Mouse (Mus musculus): Measurements from ENCODE around the gene Asns. TPM values are rescaled to one million over a fixed set of nuclear protein-coding genes. Genes with fewer than 3 reads are reported as not detected.
A peak's percentile ranks its signal among the peaks of the same experiment; 100 is the strongest.

Asns gene
- polyA plus RNA-seq (2017; shearing (Covaris generic)), result 10 to 100 TPM; 20.9 to 34.7 (median 33.6) TPM

DNA sequence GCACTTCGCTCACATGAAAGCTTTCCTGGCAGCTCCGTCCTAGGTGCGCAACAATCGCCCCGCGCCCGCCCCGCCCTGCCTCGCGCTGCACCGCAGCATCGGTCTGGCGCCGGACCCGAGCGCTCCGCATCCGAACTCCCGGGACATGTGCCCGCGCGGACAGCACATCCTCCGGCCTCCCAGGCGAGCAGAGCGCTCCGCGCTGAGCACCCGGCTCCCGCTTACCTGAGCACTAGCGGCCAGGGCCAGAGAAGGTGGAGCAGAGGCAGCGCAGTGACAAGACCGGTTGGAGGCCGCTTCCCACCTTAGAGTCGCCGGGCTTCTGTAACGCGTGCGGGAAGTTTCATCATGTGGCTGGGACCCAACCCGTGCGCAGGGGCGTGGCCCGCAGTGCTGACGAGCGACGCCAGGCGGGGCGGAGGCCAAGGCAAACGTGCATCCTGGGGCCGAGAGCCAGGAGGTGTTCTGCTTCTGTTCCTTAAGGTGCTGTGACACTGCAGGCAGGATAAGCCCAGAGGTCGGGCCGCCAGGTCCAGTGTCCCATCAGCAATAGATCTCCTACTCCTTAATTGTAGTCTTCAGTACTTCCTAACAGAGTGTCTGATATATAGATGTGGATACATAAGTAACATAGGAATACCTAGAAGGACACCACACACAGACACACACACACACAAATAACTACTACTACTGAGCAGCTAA lies at the start of gene Asns:
TSS of gene Asns (minus strand) at position 371 of the 702 bp plus-strand sequence.
- ATAC-seq, result peak; percentile 93

DNA sequence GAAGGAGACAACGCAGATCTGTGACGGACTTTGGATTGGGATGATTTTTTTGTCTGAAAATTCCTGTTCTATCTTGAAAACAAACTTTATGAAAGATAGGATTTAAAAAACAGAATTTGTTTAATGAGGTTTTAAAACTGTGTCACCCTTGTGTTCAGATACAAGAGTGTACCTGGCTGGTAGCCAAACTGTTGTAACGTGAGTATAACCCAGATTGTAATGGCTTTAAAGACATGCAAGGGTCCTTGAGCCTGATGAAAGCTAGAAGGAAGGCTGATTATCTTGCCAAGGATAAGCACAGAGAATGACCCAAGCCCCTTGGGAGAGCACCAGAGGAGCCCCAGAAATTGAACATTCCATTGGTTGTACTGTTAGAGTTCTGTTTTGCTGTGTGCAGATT lies 48.7 kb upstream of the Asns start:
- ATAC-seq, result no peak

DNA sequence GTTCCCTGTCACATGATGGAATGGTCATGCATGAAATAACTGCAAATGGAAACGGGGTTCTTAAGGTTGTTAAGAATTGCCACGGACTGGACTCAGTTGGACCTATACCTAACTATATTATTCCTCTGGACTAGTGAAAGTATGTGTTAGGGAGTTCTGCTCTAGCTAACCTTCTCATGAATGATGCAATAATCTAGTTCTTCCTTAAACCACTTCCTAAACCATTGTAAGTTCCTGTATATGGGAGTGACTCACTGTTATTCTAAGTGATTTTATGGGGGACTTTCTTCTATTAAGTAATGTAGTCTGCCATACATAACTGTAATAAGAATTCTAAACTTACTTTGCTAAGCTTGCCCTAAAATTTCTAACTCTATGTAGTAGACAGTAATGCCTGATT lies 44.8 kb upstream of the Asns start:
- no peak for ATAC-seq

DNA sequence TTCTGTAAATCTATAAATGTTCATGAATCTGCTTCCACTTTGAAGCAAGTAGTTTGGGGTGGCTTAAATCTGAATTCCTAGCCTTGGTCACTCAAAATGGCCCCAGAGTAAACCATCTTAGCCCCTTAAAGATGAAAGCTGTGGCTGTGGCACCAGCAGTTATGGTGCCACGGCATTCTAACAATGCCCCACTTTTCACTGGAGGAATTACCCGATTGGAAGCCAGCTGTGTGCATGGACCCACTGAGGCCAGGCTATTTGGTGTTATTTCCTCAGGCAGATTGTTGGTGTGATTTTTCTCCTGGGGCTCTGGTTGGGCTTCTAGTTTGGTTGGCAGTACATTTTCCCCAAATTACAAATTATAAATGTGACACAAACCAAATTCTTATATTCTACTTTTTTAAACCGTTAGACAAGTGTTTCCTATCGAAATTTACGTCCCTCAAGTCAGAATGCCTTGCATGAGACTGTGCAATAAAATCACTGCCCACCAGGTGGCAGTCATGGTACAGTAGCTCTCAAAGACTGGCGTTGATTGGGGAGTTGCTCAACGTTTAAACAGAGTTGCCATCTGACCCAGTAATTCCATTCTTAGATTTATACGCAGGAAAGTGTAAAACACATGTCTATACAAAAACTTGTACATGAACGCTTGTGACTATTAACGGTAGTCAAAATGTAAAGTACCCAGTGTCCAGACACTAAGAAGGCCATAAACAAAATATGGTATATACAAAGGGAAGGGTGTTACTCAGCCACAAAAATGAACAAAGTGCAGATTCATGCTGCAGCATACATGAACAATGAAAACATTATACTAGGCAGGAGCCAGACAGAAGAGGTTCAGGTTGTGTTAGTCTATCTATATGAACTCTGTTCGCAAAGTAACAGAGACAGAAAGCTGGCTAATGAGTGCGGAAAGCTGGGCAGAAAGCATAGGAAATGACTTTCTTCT lies 40.0 kb upstream of the Asns start:
- ATAC-seq, result peak; percentile 76

DNA sequence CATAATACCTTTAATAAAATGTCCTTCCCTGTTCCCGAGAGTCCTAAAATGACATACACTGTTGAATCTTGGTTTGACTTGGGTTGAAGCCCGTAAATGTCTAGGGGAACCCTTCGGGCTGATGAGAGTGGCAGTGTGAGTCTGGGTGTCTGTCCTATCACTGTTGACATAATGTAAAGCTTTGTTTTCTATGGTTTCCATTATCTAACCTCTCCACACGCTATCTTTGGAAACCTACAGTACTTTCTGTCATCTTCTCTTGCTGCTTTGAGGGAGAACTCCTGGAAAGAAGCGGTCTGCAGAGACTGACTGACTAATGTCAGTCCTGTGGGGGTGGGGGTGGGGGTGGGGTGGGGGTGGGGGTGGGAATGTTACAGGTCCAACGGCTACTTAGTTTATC lies 39.0 kb upstream of the Asns start:
- ATAC-seq, result no peak

DNA sequence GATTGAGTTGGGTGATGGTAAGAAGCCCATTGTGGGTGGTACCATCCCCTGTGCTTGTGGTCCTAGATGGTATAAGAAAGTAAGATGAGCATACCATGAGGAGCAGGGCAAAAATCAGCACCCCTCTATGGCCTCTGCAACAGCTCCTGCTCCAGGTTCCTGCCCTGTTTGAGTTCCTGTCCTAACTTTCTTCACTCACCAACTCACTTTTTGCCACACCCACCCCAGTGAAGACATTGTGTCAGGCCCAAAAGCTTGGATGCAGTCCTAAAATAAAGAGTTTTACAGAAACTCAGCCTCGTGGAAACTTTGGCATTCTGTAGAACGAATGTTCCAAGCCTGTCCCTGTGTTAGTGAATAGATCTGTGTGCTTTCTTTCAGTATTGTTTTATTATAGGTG lies 36.1 kb upstream of the Asns start:
- ATAC-seq, result no peak

DNA sequence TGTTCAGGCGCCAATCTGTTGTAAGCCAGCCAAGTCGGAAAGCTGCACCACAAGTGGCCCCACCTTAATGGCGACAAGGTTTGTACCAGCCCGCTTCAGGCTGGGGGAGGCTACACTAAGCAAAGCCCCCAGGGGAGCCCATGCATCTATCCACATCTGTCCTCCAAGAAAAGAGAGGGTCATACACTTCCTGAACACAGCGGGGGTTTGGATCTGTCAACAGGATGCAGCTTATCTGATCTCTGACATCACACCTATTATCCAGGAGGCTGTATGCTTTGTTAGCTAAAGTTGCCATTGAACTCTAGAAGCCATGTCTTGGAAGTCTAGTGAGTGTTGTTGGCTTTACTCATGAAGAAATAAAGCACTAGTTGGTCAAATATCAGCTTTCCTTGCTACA lies 35.2 kb upstream of the Asns start:
- no peak for ATAC-seq

DNA sequence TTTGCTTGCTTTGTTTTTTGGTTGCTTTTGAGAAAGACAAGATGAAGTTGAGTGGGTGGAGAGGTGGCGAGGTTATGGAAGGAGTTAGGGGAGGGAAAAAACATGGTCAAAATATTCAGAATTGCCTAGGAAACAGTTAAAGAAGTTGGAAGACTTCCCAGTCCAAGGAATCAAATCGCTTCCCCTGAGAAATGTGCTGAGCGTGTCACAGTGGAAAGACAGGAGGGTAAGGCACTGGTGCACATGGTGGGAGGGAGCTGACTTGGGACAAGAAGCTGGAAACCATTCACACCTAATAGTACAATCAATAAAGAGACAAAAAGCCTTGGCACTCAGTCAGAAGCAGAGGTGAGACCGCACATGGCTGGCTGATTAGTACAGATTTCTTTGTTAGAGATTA lies 23.2 kb upstream of the Asns start:
- ATAC-seq, result no peak

DNA sequence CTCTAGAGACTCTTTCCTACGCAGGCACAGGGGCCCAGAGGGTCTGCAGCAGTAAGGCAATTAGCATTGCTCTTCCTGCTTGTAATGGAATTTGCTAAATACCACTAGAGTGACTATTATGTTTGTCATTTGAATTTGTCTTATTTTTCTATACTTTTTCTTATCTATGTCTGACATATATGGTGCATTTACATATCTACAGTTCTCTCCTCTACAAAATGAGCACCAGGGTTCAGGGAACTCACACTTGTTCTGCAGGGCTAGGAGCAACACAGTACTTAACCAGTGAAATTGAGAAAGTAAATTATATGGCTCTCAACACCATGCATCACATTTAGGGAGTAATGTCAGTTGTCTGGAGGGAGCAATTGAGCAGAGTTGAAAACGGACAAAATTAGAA lies 21.2 kb upstream of the Asns start:
- no peak for ATAC-seq

DNA sequence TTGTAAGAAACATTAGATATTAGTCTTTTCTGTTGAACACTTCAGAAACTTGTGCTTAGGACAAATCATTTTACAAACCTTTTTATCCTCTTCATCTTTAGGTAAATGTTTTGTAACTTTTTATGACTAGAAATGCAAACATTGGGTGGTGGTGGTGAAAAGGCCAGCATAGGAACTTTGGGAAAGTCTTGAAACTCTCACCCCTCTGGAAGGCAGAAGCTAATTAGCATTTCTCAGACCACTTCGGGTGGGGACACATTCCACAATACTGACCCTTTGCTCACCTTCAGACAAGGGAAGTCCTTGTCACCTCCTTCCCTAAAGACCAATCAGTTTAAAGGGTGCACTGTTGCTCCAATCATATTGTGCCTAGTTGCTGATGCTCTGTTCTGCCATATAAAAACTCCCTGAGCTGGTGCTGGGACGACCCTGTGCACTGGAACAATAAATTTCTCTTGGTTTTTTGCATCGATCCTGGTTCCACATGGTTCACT lies 18.8 kb upstream of the Asns start:
- no peak for ATAC-seq

DNA sequence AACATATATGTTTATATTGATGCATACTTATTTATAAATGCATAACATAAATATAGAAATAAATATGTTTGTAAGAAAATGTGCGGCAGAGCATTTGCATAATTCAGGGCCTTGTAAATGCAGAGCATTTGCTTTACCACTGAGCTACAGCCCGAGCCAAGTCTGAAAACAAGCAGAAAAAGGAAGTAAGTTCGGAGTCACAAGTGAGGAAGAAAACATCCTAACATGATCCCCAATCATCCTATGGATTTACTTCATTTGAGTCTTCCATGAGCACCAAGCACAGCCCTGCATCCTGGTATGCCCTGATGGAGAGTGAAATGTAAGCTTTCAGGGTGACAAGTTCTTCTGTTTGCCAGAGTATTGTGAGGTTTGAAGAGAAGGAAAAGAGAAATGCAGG lies 15.2 kb upstream of the Asns start:
- ATAC-seq, result no peak

DNA sequence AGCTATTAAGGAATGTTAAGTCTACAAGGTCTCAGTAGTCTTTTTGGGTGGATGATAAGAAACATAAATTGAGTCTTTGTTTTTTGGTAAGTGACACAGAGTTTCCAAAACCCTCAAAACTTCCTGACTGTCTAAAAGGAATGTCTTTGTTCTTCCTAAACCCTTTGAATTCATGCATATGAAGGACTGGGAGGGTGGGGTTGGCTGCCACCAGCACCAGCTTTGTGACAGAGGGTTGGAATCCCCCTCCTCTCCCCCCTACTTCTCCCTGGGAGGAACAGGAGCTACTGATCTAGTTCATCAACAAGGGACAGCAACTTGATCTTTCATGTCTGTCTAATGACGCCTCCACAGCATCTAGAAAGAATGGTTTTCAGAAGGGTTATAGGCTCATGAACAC lies 13.7 kb upstream of the Asns start:
- ATAC-seq, result no peak

DNA sequence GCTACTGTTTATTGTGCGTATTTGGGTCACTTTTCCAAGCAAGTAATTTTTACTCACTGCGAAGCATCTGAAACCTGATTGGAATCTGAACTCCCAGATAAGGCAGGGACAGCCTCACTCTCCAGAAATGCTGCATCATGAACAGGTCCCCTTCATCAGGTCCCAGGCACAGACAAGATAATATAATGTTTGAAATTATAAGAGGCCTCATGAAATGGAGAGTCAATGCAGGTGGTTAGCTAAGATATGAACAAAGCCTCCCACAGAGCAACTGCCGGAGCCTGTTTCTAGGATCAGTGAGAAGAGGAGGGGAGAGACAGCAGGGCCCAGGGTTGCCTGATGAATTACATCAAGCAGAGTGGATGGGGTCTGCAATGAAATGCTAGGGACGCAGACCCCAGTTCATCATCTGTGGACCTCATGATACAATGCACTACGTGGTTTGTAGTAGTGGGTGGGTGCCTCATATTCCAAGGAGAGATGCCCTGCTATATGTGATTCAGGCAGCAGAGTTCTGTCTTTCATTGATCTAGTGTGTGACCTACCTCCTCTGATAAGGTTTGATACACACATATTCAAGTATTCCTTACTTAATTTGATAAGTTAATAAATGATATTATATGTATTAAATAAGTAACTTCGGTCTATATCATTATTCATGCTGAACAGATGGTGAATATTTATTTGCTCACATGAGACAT lies 5.1 kb upstream of the Asns start:
- ATAC-seq, result no peak

DNA sequence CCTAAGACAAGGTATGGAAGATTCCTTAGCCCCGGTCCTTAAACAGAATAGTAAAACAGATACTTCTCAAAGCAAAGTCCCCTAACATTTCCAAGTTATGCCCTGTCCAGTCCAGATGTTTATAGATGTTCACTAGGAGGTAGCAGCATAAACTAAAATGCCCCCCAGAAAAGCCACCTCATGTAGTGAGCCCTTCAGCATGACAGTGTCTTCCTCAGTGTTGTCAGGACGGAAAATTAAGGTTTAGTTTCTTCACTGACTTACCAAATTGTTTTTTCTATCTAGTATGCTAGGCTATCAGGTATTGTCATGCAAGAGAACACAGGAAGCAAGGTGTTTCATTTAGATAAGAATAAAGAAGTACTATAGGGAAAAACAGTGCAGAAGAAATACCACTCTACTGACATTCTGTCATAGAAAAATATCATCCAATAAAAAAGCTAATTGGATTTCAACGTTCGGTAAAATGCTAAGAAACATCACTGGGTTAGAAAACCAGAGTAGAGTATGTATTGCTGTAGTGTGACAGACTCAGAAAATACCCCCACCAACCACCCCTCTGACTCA lies 4.1 kb upstream of the Asns start:
- no peak for ATAC-seq

DNA sequence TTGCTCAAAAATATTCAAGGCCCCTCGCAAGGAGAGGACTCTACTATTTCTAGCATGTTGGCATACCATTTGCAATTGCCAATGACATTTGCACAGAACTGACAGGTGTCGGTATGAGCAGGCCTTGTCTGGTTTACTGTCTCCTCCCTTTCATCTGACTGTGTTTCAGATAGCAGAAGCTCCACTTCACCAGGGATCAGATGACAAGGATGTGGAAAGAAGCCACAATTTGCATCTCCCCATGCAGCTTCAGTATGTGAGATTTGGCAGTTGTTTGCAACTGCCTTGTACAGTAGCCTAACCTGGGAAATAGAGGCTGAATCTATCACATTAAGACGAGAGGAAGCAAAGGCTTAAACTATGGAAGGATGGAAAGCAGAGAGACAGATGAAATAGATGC lies 3.6 kb upstream of the Asns start:
- no peak for ATAC-seq

DNA sequence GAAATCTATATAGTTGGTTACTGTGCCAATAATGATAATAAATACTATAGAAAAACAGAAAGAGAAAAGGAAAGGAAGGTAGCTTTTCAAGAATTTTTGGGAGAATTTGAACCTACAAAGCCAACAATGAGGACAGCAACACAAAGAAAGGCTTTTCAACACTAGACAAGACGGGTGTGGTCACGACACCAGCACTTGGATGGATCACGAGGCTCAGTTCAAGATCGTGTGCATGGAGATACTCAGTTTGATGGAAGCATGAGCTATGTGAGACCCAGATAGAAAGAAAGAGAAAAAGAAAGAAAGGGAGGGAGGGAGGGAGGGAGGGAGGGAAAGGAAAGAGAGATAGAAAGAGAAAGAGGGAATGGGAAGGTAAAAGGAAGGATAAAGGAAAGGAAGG lies 2.8 kb upstream of the Asns start:
- ATAC-seq, result no peak

DNA sequence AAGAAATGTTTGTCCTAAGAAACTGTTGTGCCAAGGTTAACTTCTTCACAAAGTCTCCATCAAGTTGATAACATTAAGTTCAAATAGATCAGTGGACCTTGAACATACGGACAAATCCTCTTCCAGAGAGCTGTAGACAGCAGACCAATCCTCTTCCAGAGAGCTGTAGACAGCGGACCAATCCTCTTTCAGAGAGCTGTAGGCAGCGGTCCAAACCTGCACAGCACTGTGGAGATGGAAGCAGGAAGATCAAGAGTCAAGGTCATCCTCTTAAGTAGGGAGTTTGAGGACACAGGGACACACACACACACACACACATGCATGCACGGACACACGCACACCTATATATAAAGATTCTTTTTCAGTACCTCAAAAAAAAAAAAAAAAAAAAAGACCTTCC lies 612 bp upstream of the Asns start:
- ATAC-seq, result no peak

DNA sequence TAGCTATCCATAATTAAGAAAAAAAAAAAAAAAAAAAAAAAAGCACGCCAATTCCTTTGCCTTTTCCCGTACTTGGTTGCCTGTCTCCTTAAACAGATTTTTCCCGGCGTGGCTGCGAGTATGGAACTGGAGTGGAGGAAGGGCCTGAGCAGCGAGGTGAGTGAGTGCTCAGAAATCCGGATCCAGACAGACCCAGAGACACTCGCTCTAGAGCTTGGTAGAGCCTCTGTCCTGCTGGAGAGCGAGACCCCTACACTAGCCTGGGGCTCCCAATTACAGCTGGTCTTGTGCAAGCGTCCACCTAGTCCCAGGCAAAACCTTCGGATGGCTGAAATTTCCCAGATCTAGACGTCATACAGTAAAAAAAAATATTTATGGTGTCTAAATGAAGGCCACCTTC lies 603 bp downstream of the Asns start:
- peak; percentile 38 for ATAC-seq

DNA sequence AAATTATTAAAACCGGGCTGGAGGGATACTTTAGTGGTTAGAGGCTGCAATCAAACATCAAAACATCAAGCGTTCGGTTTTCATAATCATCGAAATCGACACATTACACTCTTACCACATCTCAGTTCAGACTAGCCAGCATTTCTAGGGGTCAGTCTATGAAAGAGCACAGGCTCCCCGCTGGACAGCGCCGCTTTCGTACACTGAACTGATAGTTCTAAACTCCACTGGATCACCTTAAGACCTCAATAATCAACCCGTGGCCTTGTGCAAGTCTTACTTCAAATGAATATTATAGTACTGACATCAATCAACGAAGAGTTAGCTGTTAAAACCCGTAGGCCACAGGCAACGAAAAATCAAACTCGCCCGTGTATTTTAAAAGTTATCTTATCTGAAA lies 1.0 kb downstream of the Asns start:
- no peak for ATAC-seq

DNA sequence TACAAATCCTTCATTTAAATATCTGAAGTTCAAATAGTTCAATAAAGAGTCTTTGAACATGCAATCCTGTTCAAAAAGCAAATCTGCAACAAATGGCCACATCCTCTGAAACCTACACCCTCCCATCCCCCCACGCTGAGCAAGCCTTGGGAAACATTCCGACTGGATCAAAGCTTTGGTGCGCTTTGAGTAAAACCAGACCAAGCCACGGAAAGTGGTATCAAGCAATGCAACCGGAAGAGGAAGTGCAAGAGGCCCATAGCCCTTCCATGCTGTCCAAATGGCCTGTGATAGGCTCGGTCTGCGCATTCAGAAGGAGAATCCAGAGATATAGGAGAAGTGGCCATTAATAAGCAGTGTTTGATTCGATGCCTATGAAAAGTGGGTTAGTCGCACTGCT lies 2.6 kb downstream of the Asns start:
- ATAC-seq, result no peak

DNA sequence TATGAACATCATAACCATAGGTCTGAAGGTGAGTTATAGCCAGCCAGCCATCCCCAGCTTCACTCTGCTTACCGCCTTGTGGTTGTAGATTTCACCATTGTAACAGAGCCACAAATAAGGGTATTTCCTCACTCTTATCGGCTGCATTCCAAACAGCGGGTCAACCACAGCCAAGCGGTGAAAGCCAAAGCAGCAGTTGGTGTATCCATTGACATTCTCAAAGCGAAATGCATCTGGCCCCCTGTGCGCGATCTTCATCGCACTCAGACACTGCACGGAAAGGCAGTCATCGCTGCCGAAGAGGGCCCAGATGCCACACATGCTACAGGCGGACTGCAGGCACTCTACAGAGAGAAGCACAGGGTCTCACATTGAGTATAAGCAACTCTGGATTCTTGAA lies 3.9 kb downstream of the Asns start:
- ATAC-seq, result no peak

DNA sequence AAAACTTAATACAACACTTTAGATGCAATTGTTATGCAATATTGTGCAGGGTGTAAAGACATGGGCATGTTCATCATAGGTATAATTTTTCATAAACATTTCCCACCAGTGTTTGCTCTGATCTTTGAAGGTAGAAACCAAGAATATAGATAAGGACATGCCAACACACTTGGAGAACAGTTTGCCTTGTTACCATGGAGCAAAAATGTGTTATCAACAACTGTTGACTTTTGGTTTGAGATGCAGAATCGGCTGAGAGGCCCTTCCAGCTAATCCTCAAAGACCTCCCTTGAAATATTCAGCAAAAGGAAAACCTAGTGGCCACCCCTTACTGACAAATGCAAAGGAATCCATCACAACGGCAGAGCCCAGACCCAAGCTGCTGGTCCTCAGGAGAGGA lies 7.0 kb downstream of the Asns start:
- no peak for ATAC-seq

Measured in inflammation-experienced regulatory T-cells, adult 6 months (primary cell).